26 mouse cellular contexts compared by ENCODE assay signal in the genomic region with DNA sequence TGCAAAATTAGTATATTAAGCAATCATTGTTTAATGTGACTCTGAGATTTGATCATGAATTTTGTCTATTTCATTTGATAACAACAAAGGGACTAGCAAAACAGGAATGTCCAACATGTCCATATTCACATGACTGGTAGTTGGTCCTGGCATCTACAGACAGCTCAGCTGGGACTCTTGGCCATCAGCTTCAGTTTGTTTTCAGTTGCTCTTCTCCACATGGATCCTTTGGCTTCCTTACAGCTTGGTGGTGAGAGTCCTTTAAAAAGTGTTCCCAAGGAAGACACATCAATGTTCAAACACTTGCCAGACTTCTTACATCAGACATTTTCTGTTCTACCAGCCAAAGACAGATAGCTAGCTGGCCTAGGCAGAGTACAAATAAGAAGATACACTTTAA.
A peak's percentile ranks its signal among the peaks of the same experiment; 100 is the strongest.
DNase-seq lines count a peak whose midpoint lies in the region; ATAC-seq and TF ChIP-seq lines count a peak whose summit lies in the region.
"Had no signal": no experiment of that assay in that cellular context is flagged by ENCODE, and none has a peak within 500 bp of the region (broad histone marks: within the 10 kb centered on the region; RNA-seq: fewer than 3 reads in every experiment).

No protein-coding gene starts in this region.

- H3K9me3 ChIP-seq in forebrain, postnatal 0 days (ENCODE audit: low read length): no peaks in the 10 kb centered on the region
- H3K9me3 ChIP-seq in forebrain, embryonic 12.5 days: no peaks in the 10 kb centered on the region
- H3K9me3 ChIP-seq: embryonic facial prominence, embryonic 10.5 days; embryonic facial prominence, embryonic 15.5 days; G1E; heart, embryonic 12.5 days; liver, embryonic 12.5 days; midbrain, embryonic 12.5 days; neural tube, embryonic 13.5 days had no signal

- TF ChIP-seq CTCF in forebrain, postnatal 0 days (IDR thresholded peaks at IDR 0.05; ENCODE audit: low read depth): no peak

- no peaks in the 10 kb centered on the region for H3K36me3 ChIP-seq in forebrain, postnatal 0 days (ENCODE audit: insufficient read depth)
- H3K36me3 ChIP-seq in forebrain, embryonic 12.5 days (replicated peaks): no peaks in the 10 kb centered on the region
- H3K36me3 ChIP-seq: embryonic facial prominence, embryonic 10.5 days; embryonic facial prominence, embryonic 15.5 days; G1E; heart, embryonic 12.5 days; liver, embryonic 12.5 days; midbrain, embryonic 12.5 days; neural tube, embryonic 13.5 days had no signal

- no peaks in the 10 kb centered on the region for H3K27me3 ChIP-seq in forebrain, postnatal 0 days (ENCODE audit: insufficient read depth, low read length)
- no peaks in the 10 kb centered on the region for H3K27me3 ChIP-seq in forebrain, embryonic 12.5 days
- H3K27me3 ChIP-seq: embryonic facial prominence, embryonic 15.5 days; heart, embryonic 12.5 days; liver, embryonic 12.5 days; midbrain, embryonic 12.5 days; neural tube, embryonic 13.5 days had no signal

- H3K9ac ChIP-seq in forebrain, postnatal 0 days: no peak overlapping the region
- H3K9ac ChIP-seq in forebrain, embryonic 12.5 days: no peak overlapping the region
- H3K9ac ChIP-seq: embryonic facial prominence, embryonic 15.5 days; heart, embryonic 12.5 days; hindbrain, embryonic 14.5 days; liver, embryonic 12.5 days; liver, postnatal 0 days; midbrain, embryonic 12.5 days; neural tube, embryonic 13.5 days had no signal

- no peak for ATAC-seq in forebrain, postnatal 0 days
- ATAC-seq in forebrain, embryonic 12.5 days (ENCODE audit: low FRiP score): no peak
- no peak for ATAC-seq in erythroblast, adult 5-6 weeks (replicated peaks; ENCODE audit: low FRiP score, poor library complexity, severe bottlenecking)
- ATAC-seq: forebrain, embryonic 14.5 days; intestine, postnatal 0 days; liver, embryonic 12.5 days; liver, postnatal 0 days; Patski had no signal

- H3K4me1 ChIP-seq in forebrain, postnatal 0 days (ENCODE audit: insufficient read depth): no peaks in the 10 kb centered on the region
- no peaks in the 10 kb centered on the region for H3K4me1 ChIP-seq in forebrain, embryonic 12.5 days
- H3K4me1 ChIP-seq: embryonic facial prominence, embryonic 10.5 days; embryonic facial prominence, embryonic 15.5 days; heart, embryonic 12.5 days; liver, embryonic 12.5 days; midbrain, embryonic 12.5 days; neural tube, embryonic 13.5 days had no signal

- peak; percentile 1 for DNase-seq in forebrain, postnatal 0 days
- DNase-seq in cerebellum, adult 11-12 months: peak; percentile 70
- DNase-seq in cerebellum, adult 9-11 months: peak; percentile 78
- DNase-seq in kidney, postnatal 36 days: no peak
- DNase-seq in heart, postnatal 25 days (ENCODE audit: low spot score): no peak
- DNase-seq: adrenal gland, postnatal 10 days; gastrocnemius, adult 2 months; gastrocnemius, postnatal 36 days; heart, adult 18-20 months; kidney, adult 9 months; kidney, postnatal 10 days; liver, postnatal 0 days; lung, postnatal 36 days had no signal

- intact Hi-C loops in heart, postnatal 25 days (cut with DNase I): no loop called here

- H3K27ac ChIP-seq in forebrain, postnatal 0 days (ENCODE audit: low read depth, low read length): no peak overlapping the region
- no peak overlapping the region for H3K27ac ChIP-seq in forebrain, embryonic 12.5 days
- H3K27ac ChIP-seq: embryonic facial prominence, embryonic 10.5 days; embryonic facial prominence, embryonic 15.5 days; gastrocnemius, adult 2 months; hindbrain, embryonic 14.5 days; liver, embryonic 12.5 days; midbrain, embryonic 12.5 days; neural tube, embryonic 13.5 days had no signal

- no peak overlapping the region for H3K4me3 ChIP-seq in forebrain, postnatal 0 days (ENCODE audit: low read depth, low read length)
- H3K4me3 ChIP-seq in forebrain, embryonic 12.5 days (replicated peaks): no peak overlapping the region
- H3K4me3 ChIP-seq: embryonic facial prominence, embryonic 10.5 days; embryonic facial prominence, embryonic 15.5 days; gastrocnemius, adult 2 months; heart, embryonic 12.5 days; liver, embryonic 12.5 days; midbrain, embryonic 12.5 days; neural tube, embryonic 13.5 days had no signal

- no peak overlapping the region for H3K4me2 ChIP-seq in forebrain, postnatal 0 days (ENCODE audit: low read depth)
- no peak overlapping the region for H3K4me2 ChIP-seq in forebrain, embryonic 12.5 days
- H3K4me2 ChIP-seq: embryonic facial prominence, embryonic 15.5 days; heart, embryonic 12.5 days; hindbrain, embryonic 14.5 days; liver, embryonic 12.5 days; midbrain, embryonic 12.5 days; neural tube, embryonic 13.5 days had no signal

Comparison
In these comparisons a context has a peak if more than half of its experiments do, and no peak if none do; other contexts are left out.
1. DNase-seq: peak in forebrain, postnatal 0 days (single experiment), cerebellum, adult 11-12 months (single experiment) and cerebellum, adult 9-11 months (single experiment); none in kidney, postnatal 36 days (0 of 2) and heart, postnatal 25 days (single experiment).